Mouse (Mus musculus): Measurements from ENCODE around the gene Nr1i3.
"Not testable (repeated sequence)": the region's sequence is repeated elsewhere in the genome, so short reads cannot be mapped to it uniquely, and the experiment has no call there.

Nr1i3 gene

DNA sequence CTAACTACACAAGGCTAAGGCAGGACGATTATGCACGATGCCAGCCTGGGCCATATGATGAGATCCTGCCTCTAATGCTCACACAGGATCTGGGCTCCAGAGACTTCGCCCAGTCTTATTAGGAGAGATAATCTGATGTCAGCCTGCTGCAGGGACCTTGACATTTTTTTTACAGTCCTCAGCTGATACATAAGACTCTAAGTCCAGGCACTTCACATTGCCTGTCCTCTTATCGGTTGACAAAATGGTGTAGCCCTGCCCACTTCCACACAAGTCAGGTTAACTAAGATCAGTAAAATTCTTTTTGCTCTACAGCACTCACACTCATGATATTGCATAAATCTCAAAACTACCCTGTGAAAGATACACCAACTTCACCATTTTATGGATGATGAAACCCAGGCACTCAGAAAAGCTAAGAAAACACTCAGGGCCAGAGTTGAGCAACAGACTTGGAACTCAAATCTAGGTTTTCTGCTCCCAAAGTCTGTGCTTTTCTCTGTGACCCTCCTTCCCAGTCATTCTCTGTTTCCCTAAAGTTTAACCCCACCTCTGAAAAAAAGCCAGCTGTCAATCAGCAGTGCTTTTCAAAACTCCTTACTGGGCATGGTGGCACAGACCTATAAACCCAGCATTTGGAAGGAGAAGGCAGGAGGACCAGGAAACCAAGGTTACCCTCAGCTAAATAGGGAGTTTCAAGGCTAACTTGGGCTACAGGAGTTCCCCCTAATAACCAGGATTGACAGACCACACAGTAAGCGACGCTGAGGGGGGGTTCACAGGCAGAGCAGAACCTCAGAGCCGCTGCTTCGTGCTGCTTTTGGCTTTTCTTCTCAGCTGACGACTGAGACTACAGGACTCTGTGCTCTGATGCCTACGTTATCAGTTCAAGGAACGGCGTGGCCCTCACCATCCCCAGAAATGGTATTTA, 19.3 kb downstream of the Nr1i3 start:
- no peak for DNase-seq

DNA sequence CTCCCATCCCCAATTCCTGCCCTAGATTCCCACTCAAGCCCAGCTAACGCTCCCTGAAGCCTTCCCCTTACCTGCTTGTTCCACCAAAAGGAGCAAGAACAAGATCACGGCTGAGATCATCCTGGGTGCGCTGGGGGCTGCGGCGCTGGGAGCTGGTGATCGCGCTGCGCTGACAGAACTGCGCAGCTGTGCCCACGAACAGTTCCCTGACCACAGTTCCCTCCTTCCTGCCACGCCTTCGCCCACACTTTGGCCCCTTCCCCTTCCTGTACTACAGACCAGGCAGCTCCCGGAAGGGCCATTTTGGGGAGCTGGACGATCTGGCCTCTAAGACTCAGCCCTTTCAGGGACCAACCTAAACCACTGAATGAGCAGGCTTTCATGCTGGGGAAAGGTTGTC, 20.4 kb downstream of the Nr1i3 start, which contains the start of gene Fcer1g:
TSS of gene Fcer1g (minus strand) at position 240 of the 400 bp plus-strand sequence.
- no peak for DNase-seq

DNA sequence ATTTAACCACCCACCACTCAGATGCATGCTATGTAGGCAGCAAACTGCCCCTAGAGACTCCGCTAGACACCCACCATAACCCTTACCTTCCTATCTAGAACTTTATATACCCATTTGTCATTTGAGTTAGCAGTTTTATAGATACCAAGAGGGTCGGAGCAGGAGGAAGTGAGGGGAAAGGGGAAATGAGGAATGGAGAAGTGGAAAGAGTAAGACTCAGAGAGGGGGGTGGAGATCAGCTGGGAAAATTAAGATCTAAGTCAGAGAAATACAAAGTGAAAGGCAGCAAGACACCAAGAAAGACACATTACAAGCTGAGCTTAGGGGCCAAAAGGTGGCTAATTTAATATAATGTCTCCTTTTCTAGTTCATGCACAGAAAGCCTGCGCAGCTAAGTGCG, 20.8 kb downstream of the Nr1i3 start:
- no peak for DNase-seq

DNA sequence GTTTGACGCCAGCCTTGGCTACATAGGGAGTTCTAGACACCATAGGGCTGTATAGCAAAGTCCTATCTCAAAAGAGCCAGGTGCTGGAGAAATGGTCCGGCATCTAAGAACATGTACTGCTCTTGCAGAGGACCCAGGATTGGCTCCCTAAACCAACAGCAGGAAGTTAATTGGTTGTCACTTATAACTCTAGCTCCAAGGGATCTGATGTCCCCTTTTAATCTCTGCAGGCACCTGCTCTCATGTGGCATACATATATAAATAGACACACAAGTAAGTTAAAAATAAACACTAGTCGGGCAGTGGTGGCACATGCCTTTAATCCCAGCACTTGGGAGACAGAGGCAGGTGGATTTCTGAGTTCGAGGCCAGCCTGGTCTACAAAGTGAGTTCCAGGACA, 22.0 kb downstream of the Nr1i3 start:
- DNase-seq: no peak

DNA sequence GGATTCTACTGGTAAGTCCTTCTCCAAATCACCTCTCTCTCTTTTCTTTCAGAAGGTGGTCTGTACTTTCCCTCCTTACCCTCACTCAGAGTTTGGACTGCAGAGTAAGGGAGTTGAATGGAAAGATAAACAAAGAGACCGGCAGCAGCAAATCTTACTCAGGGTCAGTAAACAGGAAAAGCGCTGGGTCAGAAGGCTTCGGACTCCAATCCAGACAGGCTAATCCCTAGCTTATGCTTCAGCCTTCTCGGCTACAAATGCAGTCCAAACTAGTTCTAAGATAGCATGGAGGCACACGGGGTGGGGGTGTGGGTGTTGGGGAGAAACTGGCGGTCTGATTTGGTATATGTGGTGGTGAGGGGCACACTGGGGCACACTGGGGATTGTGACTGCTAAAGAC, 23.7 kb downstream of the Nr1i3 start:
- DNase-seq: no peak

DNA sequence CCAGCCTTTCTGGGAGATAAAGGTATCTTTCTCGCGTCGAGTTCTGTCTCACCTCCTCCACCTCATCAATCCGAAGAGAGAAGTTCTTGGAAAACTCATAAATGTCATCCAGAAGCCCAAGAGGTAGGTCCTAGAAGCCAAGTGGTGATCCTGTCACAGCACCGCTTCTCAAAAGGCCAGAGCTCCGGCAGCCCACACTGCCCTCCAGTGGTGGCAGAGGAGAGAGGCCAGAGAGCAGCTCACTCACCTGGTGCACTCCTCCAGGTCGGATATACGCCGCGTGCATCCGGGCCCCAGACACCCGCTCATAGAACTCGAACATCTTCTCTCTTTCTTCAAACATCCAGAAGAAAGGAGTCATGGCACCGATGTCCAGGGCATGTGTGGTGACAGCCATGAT, 24.7 kb downstream of the Nr1i3 start:
- peak; percentile 77 for DNase-seq

DNA sequence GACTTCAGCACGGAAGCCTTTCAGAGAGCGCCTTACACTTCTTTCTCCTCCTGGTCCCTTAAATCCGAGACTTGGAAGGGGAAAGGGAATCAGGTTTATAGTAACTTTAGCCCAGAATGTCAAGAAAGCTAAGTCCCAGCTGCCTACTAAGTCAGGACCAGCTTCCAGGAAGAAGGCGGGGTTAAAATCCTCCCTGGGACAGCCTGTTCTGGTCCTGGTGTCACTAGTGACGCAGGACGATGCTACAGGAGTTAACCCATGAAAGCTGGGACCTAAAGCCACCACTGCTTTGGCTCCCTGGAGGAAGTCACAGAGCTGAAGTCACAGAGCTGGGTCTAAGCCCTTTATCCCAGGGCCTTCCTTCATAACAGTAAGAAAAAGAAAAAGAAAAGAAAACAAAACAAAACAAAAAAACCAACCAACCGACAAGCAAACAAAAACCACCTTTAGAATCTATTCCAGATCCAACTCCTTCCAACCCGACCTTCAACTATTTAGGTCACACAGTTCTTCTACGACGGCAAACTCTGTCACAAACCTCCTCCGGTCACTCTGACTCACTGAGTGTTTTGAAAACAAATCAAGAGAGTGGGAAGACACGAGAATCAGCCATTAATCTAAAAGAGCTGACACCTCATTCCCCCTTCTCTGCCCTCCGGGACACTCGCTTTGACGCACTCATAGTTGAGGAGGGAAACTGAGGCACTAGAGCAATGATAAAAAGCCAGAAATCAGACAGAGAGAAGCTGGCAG, 26.4 kb downstream of the Nr1i3 start:
- DNase-seq: peak; percentile 73

DNA sequence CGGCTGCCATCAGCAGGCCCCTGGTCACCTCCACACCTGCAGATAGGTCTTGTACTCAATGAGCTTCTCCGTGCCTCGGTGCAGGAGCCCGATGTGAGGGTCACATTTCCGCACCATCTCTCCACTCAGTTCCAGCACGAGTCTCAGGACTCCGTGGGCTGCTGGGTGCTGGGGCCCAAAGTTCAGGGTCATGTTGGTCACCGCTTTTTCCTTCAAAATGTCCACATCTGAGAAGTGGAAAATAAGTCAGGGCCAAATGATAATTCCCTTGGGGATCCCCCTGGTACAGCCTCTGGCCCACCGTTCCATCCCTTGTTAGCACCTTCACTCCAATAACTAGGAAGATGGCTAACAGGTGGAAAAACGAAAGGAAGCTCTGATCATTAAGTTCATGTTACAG, 27.1 kb downstream of the Nr1i3 start:
- no peak for DNase-seq

DNA sequence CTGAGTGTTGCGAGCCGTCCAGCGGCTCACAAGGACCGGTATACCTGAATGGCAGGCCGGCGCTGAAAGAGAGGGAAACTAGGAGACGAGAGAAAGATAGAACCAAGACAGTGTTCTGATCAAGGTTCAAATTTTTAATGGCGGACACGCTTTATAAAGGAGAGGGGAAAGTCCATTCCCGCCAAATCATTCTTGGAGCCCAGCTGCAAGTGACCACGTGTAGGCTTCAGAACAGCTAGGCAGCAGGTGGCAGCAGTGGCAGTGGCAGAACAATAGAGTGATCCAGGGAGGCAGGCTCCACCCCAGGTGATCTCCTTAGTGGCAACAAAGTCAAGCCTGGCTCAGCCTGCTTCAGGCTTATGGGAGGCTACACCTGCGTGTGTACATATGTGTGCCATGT, 28.2 kb downstream of the Nr1i3 start:
- DNase-seq: not testable (repeated sequence)

DNA sequence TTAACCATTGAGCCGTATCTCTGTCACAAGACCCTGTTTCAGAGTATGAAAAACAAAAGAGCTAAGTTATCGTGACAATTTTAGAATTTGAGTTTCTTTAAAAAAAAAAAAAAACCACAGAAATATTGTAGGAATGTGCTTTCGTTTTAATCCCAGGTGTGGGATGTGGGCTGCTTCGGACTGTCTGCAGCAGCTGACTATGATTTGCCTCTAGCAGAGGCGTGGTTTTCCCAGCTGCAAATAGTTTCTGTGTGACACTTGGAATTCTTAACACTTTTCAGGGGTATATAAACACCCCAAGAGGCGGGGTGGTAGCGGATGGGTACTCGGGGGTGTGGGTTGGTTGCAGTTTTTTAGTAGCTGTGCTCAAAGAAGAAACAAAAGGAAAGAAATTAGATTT, 31.6 kb downstream of the Nr1i3 start:
- no peak for DNase-seq

DNA sequence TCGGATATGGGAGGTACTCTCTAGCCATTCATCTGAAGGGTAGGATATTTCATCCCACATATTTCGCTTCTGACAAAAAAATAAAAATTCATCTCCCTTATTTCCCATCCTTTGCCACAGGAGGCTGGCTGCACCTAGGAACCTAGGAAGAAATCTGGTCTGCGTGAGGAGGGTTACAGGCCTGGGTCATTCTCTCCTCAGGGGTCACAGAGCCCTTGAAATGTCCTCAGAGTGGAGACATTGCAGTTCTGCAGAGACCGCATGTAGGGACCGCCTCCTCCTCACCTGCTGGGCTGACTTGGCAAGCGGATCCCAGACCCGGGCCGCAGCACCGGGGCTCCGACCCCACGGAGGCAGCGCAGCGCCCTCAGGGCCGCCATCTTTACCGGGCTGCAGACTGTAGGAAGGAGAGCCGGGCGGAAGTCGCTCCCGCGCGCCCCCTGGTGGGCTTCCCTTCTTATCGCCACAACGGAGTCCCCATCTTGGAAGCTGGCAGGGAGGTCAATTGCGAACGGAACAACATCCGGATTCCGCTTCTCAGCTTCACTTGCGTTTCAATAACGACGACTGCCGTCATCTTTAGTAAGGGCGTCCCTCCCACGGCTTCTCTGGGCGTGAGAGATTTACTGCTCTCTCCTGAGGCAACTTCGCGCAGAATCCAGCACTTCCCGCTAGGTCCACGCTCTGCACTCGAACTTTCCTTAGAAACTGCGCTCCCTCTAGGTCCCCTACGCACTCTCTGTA, 33.1 kb downstream of the Nr1i3 start:
- peak; percentile 99 for DNase-seq

DNA sequence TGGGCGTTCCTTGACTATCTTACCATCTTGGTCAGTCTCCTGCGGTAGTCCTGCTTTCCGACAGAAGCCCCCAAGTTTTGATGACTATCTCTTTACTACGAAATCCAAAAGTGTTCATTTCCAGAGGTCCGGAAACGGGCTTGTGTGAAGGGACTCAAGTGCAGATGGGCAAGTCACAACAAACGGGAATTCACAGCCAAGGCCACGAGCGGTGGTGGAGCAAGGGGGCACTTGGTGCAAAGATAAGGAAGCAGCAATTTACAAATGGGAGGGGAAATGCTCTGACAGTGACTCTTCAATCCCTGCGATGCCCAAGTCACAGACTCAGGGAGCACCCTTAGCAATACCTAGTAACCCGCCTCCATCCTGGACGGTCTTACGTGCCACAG, 33.7 kb downstream of the Nr1i3 start:
- no peak for DNase-seq

DNA sequence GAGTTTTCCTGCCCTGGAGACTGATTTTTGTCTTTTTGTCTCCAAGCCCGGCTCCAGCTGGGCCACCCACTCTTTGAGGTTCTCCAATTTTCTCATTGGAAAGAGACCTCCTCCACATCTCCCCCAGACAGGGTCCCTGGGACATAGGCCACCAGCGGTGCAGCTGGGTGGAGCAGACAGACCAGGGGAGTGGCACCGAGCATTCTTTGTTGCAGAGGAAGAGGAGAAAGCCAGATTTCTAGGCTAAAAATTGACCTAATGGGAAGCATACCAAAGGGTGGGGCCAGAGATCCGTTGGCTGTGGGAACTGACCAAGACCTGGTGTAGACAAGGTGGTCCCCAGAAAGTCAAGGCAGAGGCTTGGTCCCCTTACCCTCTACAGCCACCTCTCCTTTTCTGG, 34.1 kb downstream of the Nr1i3 start:
- peak; percentile 41 for DNase-seq

DNA sequence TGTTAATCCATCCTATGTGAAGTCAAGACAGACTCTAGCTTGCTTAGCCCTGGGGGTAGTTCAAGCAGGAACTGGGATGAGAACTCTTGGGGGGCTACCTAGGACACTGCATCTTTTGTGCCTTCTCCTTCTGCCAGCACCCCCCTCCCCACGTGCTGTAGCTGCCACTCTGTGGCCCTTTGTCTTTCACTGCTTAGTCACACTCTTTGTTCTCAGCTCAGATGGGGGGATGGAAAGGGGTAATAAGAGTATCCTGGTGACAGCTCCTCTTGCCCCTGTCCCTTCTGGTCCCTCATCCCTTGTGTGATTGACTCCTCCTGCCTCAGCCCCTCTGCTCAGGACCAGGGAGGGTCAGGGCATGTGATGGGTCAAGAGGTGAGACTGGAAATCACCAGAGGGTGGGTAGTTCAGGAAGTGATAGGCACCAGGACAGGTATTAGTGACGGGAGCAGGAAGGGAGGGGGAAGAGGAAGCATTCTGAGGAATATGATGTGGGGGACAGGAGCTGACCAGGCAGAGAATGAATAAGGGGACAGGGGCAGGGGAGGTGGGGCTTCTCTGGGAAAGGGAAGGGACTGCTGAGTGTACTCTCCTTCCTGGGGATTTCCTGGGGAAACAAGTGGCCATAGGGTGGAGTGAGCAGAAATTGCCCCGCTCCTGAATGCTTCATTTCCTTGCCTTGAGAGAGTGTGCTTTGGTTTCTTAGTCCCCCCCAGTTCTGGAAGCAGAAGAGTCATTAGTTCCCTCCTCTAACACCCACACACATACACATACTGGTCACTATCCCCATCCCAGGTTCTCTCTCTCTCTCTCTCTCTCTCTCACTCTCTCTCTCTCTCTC, 34.8 kb downstream of the Nr1i3 start:
- DNase-seq: peak; percentile 42

DNA sequence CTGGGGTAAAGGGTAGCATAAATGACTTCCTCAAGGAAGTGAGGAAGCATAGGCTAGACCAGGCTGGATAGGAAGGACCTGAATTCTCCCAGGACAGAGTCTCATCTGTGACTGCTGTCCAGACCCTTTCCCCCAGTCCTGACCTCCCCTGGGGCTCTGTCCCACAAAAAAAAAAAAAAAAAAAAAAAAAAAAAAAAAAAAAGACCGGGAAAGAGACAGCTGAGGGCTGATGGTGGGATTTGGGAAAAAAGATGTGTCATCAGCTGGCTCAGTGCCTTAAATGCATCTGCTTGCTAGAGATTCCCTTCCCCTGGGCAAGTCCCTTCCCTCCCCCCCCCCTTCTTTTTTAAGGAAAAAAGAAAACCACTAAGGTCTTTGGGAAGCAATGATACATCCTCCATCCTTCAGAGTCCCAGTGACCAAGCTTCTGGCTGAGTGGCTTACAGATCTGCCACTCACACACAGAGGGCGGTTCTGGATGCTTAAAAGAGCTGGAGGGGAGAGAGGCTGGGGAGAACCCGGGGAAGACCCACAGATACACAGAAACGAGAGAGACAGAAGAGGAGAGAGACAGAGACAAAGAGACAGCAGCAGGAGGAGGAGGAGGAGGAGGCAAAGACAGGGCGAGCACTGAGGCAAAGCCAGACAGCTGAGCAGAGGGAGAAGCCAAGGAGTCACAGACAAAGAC, 36.3 kb downstream of the Nr1i3 start, which contains the start of gene Adamts4:
TSS of gene Adamts4 (plus strand) at position 509 of the 688 bp plus-strand sequence.
- DNase-seq: peak; percentile 80

DNA sequence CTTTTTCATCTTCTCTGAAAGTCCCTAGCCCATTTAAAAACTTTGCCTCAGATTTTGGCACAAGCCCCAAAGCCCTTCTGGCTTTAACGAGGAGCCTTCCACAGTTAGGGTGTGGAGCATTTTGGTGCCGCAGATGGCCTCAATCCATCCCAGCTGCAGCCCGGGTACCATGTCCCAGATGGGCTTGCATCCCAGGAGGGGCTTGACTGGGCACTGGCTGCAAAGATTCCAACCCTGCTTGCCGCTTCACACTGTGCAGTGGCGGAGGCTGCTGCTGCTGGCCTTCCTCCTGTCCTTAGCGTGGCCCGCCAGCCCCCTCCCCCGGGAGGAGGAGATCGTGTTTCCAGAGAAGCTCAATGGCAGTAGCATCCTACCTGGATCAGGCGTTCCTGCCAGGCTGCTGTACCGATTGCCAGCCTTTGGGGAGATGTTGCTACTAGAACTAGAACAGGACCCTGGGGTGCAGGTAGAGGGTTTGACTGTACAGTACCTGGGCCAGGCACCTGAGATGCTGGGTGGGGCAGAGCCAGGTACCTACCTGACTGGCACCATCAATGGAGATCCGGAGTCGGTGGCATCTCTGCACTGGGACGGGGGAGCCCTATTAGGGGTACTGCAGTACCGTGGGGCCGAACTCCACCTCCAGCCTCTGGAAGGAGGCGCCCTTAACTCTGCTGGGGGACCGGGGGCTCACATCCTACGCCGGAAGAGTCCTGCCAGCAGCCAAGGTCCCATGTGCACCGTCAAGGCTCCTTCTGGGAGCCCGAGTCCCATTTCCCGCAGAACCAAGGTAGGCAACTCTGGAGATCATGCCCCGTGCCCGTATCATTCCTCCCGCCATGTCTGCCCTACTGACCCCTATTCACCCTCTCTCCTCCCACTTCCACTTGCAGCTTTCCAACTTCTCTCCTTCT, 37.2 kb downstream of the Nr1i3 start, which contains the start of gene Ndufs2:
TSS of gene Ndufs2 (minus strand) at position 709 of the 914 bp plus-strand sequence.
- DNase-seq: peak; percentile 59

DNA sequence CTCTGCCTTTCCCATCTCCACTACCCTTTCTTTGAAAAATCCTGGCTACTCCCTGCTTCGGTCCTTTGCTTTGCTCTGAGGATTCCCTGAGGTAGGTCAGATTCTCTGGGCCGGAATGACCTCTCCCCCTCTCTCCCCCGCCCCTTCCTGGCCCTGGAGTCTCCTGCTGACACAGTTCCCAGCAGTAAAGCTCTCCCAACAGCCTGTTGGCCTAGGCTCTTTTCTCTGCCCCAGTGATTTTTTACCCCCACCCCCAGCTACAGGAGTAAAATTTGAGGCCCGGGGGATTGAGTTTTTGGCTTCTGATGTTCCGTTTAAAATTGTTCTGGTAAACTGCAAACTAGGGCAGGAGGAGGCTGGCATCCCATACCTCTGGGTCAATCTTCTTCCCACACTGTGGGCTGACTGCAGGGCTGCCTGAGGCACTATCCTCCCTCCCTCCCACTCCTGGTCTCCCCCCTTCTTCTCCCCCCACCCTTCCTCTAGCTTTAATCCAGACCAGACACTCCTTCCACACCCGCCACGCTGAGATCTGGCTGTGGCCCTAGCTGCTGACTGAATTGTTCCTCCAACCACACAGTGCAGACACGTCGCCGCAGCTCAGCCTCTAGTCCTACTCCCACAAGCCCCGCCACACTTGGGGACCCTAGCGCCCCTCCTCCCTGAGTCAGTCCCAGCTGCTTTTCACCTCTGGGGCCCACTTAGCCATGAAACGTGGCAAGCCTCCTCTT, 38.0 kb downstream of the Nr1i3 start:
- DNase-seq: peak; percentile 76

DNA sequence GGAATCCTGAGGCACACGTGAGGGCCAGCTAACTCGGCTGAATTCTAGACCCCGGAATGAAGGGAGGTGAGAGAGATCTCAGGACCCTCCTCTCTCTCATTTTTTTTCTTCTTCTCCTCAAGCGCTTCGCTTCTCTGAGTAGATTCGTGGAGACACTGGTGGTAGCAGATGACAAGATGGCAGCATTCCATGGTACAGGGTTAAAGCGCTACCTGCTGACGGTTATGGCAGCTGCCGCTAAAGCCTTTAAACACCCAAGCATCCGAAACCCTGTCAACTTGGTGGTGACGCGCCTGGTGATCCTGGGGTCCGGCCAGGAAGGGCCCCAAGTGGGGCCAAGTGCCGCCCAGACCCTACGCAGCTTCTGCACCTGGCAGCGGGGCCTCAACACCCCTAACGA, 38.6 kb downstream of the Nr1i3 start:
- no peak for DNase-seq

DNA sequence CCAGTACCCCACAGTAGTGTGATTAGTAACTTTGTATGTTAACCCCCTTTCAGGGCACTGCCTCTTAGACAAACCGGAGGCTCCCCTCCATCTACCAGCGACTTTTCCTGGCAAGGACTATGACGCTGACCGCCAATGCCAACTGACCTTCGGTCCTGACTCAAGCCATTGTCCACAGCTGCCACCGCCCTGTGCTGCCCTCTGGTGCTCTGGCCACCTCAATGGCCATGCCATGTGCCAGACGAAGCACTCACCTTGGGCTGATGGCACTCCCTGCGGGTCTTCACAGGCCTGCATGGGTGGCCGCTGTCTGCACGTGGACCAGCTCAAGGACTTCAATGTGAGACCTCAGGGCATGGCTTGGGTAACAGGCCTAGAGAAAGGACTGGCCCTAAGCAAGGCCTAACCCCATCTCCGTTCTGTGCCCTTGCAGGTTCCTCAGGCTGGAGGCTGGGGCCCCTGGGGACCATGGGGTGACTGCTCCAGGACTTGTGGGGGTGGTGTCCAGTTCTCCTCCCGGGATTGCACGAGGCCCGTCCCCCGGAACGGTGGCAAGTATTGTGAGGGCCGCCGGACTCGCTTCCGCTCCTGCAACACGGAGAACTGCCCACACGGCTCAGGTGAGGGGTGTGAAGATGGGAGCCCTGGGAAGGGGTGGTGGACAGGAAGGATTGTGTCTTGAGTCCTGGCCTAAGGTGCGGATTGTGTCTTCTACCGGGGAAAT, 42.5 kb downstream of the Nr1i3 start:
- DNase-seq: peak; percentile 58

Measured in kidney, postnatal 10 days (tissue).